Mouse (Mus musculus): ENCODE data around the gene Utp11. TPM values are rescaled to one million over a fixed set of nuclear protein-coding genes. Genes with fewer than 3 reads are reported as not detected.
A peak's percentile ranks its signal among the peaks of the same experiment; 100 is the strongest.
"Not testable (repeated sequence)": the region's sequence is repeated elsewhere in the genome, so short reads cannot be mapped to it uniquely, and the experiment has no call there.

The Utp11 gene
- total RNA-seq (2014; fragmentation: Nextera tagmentation) = 57.1 and 62.4 TPM in 2 replicates
- 81.6 and 86.4 TPM in 2 replicates for total RNA-seq (2017)

GRCm38 (mm10) chr4:124693135-124693894 is at the start of gene Utp11:
Utp11 (minus strand) TSS chr4:124693600.
- ATAC-seq (replicated peaks; ENCODE audit: poor library complexity, severe bottlenecking) = peak; percentile 88

- no peak for ATAC-seq (replicated peaks; ENCODE audit: poor library complexity, severe bottlenecking)
Measured at GRCm38 (mm10) chr4:124742839-124743238, 49.4 kb upstream of the Utp11 start.

- ATAC-seq (replicated peaks; ENCODE audit: poor library complexity, severe bottlenecking) = peak; percentile 87
Measured at GRCm38 (mm10) chr4:124741376-124742343, 48.3 kb upstream of the Utp11 start, which contains the start of gene Inpp5b. Inpp5b (plus strand) TSS chr4:124741850.

- no peak for ATAC-seq (replicated peaks; ENCODE audit: poor library complexity, severe bottlenecking)
Measured at GRCm38 (mm10) chr4:124738783-124739182, 45.4 kb upstream of the Utp11 start.

GRCm38 (mm10) chr4:124738013-124738412 is 44.6 kb upstream of the Utp11 start:
- no peak for ATAC-seq (replicated peaks; ENCODE audit: poor library complexity, severe bottlenecking)

- ATAC-seq (replicated peaks; ENCODE audit: poor library complexity, severe bottlenecking) = no peak
Measured at GRCm38 (mm10) chr4:124737486-124737885, 44.1 kb upstream of the Utp11 start.

GRCm38 (mm10) chr4:124736952-124737351 is 43.6 kb upstream of the Utp11 start:
- no peak for ATAC-seq (replicated peaks; ENCODE audit: poor library complexity, severe bottlenecking)

- ATAC-seq (replicated peaks; ENCODE audit: poor library complexity, severe bottlenecking) = no peak
Measured at GRCm38 (mm10) chr4:124726121-124726520, 32.7 kb upstream of the Utp11 start.

GRCm38 (mm10) chr4:124719101-124719500 is 25.7 kb upstream of the Utp11 start:
- ATAC-seq (replicated peaks; ENCODE audit: poor library complexity, severe bottlenecking) = no peak

GRCm38 (mm10) chr4:124714545-124715481 is 21.4 kb upstream of the Utp11 start, which contains the start of gene Sf3a3:
Sf3a3 (plus strand) TSS chr4:124714776.
- peak; percentile 88 for ATAC-seq (replicated peaks; ENCODE audit: poor library complexity, severe bottlenecking)

- not testable (repeated sequence) for ATAC-seq (replicated peaks; ENCODE audit: poor library complexity, severe bottlenecking)
Measured at GRCm38 (mm10) chr4:124713850-124714249, 20.4 kb upstream of the Utp11 start.

- ATAC-seq (replicated peaks; ENCODE audit: poor library complexity, severe bottlenecking) = no peak
Measured at GRCm38 (mm10) chr4:124712618-124713017, 19.2 kb upstream of the Utp11 start.

GRCm38 (mm10) chr4:124710776-124711291 is 17.4 kb upstream of the Utp11 start:
- peak; percentile 28 for ATAC-seq (replicated peaks; ENCODE audit: poor library complexity, severe bottlenecking)

- ATAC-seq (replicated peaks; ENCODE audit: poor library complexity, severe bottlenecking) = 0 out of 2 replicates have a peak, but pooled peaks have one; percentile 5
Measured at GRCm38 (mm10) chr4:124709961-124710446, 16.6 kb upstream of the Utp11 start.

- ATAC-seq (replicated peaks; ENCODE audit: poor library complexity, severe bottlenecking) = peak; percentile 64
Measured at GRCm38 (mm10) chr4:124708518-124709477, 15.4 kb upstream of the Utp11 start.

GRCm38 (mm10) chr4:124708200-124708517 is 14.8 kb upstream of the Utp11 start:
- ATAC-seq (replicated peaks; ENCODE audit: poor library complexity, severe bottlenecking) = not testable (repeated sequence)

- not testable (repeated sequence) for ATAC-seq (replicated peaks; ENCODE audit: poor library complexity, severe bottlenecking)
Measured at GRCm38 (mm10) chr4:124707381-124708199, 14.2 kb upstream of the Utp11 start.
